Mouse (Mus musculus) heart, embryonic 14.5 days (tissue): ENCODE data around the gene Tnp2. TPM values are rescaled to one million over a fixed set of nuclear protein-coding genes. Genes with fewer than 3 reads are reported as not detected.
A peak's percentile ranks its signal among the peaks of the same experiment; 100 is the strongest.

Experiments
- ATAC-seq: fragments of 200-750 bp; cut with Nextera tagmentation; 2 replicates; pipeline ENCODE4 v1.8.0; 2017; ENCODE audit warnings: low read depth, moderate TSS enrichment; ENCODE audit not compliant: insufficient number of reproducible peaks, insufficient read depth, low FRiP score
- H3K27ac ChIP-seq, 2 experiments: fragments of 200-500 bp in 1 of 2; fragments of 300-500 bp in 1 of 2; sonication (generic) in 1 of 2; replicated peaks in 1 of 2; 2 replicates each; pipeline ENCODE4 v1.5.1; 2012 to 2014; ENCODE audit warnings: low read depth in 2 of 2, low read length in 2 of 2, control low read depth in 1 of 2, mild to moderate bottlenecking in 1 of 2, mixed read lengths in 1 of 2; ENCODE audit not compliant: control insufficient read depth in 1 of 2, insufficient read depth in 1 of 2
- H3K27me3 ChIP-seq: fragments of 300-500 bp; sonication (generic); 2 replicates; pipeline ENCODE4 v1.6.1; 2014; ENCODE audit warnings: mild to moderate bottlenecking, low read length, control low read depth; ENCODE audit not compliant: control insufficient read depth, insufficient read depth
- H3K36me3 ChIP-seq: fragments of 300-500 bp; sonication (generic); 2 replicates; pipeline ENCODE4 v1.6.1; 2014; ENCODE audit warnings: mild to moderate bottlenecking, control low read depth, low read length, mixed read lengths; ENCODE audit not compliant: control insufficient read depth, insufficient read depth
- H3K4me1 ChIP-seq, 2 experiments: fragments of 200-500 bp in 1 of 2; fragments of 300-500 bp in 1 of 2; sonication (generic) in 1 of 2; 2 replicates each; pipeline ENCODE4 v1.6.1; 2012 to 2014; ENCODE audit warnings: low read length in 2 of 2, control low read depth in 1 of 2, mixed read lengths in 1 of 2; ENCODE audit not compliant: control insufficient read depth in 2 of 2, insufficient read depth in 2 of 2
- H3K4me2 ChIP-seq: fragments of 300-500 bp; sonication (generic); 2 replicates; pipeline ENCODE4 v1.6.1; 2014; ENCODE audit warnings: mild to moderate bottlenecking, low read length
- H3K4me3 ChIP-seq, 2 experiments: fragments of 200-500 bp in 1 of 2; fragments of 300-500 bp in 1 of 2; sonication (generic) in 1 of 2; 2 replicates each; pipeline ENCODE4 v1.5.1; 2012 to 2014; ENCODE audit warnings: low read length in 2 of 2, mild to moderate bottlenecking in 2 of 2, control low read depth in 1 of 2, low read depth in 1 of 2, moderate library complexity in 1 of 2; ENCODE audit not compliant: control insufficient read depth in 1 of 2, insufficient read depth in 1 of 2
- H3K9ac ChIP-seq: fragments of 300-500 bp; sonication (generic); 2 replicates; pipeline ENCODE4 v1.6.1; 2014; ENCODE audit warnings: mild to moderate bottlenecking, low read length
- H3K9me3 ChIP-seq: fragments of 300-500 bp; sonication (generic); 2 replicates; pipeline ENCODE4 v1.6.1; 2016; ENCODE audit warnings: low read length, control low read depth; ENCODE audit not compliant: control insufficient read depth
- WGBS: fragments of 180-500 bp; shearing (Covaris S2); extraction: QIAGEN DNeasy Blood & Tissue Kit; methylation state at CpG from one replicate; pipeline ENCODE4 v1.1.7; 2014; 5-methylcytosine and 5-hydroxymethylcytosine counted together
- polyA plus RNA-seq: library from polyadenylated mRNA; unstranded; fragments of >200 nt; fragmentation: Nextera tagmentation; extraction: Ambion mirVana; gene quantifications from 2 replicates; pipeline ENCODE4 v1.2.1, GENCODE M21; 2014

Gene Tnp2
- polyA plus RNA-seq, 1 experiment from 2014 or later: not detected

DNA sequence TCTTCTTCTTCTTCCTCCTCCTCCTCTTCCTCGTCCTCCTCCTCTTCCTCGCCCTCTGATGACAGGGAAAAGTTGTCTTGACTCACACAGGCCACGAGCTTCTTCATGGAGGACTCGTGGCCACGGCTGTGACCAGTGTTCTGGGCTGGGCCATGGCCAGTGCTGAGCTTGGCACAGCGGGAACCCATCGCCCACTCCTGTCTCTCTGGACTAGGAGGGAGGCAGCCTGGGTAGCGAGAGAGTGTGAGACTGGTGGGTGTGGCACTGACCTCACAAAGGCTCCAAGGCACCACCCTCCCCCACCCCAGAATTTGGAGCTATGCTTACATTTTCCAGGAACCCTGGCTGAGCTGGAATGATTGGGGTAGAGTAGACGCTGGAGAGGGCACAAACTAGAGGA is 2.2 kb upstream of the Tnp2 start, which contains the start of gene Prm3:
Gene Prm3, minus strand, starts transcription at position 213 of the 400 bp plus-strand sequence.
- H3K36me3 ChIP-seq: no peaks in the 10 kb centered on the region
- whole genome bisulfite sequencing: 67% methylated on average over 9 of the region's 9 CpGs
- ATAC-seq: no peak
- no peaks in the 10 kb centered on the region for H3K9me3 ChIP-seq
- H3K4me3 ChIP-seq: no peak within 1 kb of the TSS
- no peak within 1 kb of the TSS for H3K4me2 ChIP-seq
- peaks cover 13 to 17% of the 10 kb centered on the region in 2 experiments for H3K4me1 ChIP-seq
- no peak within 1 kb of the TSS for H3K27ac ChIP-seq
- H3K9ac ChIP-seq: no peak within 1 kb of the TSS
- H3K27me3 ChIP-seq: peaks cover 7% of the 10 kb centered on the region; the same call in 1 of the 2 replicates

GRCm38 (mm10) chr16:10788866-10789265 is 406 bp upstream of the Tnp2 start:
- H3K27me3 ChIP-seq: no peaks in the 10 kb centered on the region
- 74% methylated on average over 4 of the region's 4 CpGs for WGBS
- no peak overlapping the region for H3K4me3 ChIP-seq
- no peak overlapping the region for H3K4me2 ChIP-seq
- H3K27ac ChIP-seq: no peak overlapping the region
- no peak for ATAC-seq
- H3K4me1 ChIP-seq: peaks cover 13 to 23% of the 10 kb centered on the region in 2 experiments
- no peak overlapping the region for H3K9ac ChIP-seq
- no peaks in the 10 kb centered on the region for H3K36me3 ChIP-seq
- no peaks in the 10 kb centered on the region for H3K9me3 ChIP-seq

DNA sequence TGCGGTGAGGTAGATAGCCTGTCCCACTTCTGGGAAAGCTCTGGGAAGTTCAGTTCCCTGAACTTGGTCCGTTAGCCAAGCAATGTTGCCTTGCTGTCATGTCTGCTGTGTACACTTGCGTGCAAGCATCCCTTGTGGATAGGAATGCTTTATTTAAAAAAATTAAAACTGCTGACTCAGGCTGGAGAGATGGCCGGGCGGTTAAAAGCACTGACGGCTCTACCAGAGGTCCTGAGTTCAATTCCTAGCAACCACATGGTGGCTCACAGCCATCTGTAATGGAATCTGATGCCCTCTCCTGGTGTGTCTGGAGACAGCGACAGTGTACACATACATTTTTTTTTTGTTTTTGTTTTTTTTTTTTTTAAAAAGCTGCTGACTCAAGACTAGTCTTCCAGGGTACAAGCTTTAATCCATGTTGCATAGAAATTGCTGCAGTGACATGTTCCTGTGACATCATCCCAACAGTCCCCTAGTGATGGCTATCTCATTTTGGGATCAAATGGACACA is 857 bp downstream of the Tnp2 start:
- ATAC-seq: no peak
- Histone ChIP-seq H3K27ac (no peak overlapping the region), H3K36me3 (no peaks in the 10 kb centered on the region), H3K4me1 (peaks cover 21 to 35% of the 10 kb centered on the region in 2 experiments), H3K9ac (no peak overlapping the region), H3K9me3 (no peaks in the 10 kb centered on the region), H3K27me3 (no peaks in the 10 kb centered on the region), H3K4me2 (no peak overlapping the region), H3K4me3 (no peak overlapping the region)
- 69% methylated on average over 7 of the region's 7 CpGs for WGBS

GRCm38 (mm10) chr16:10786782-10787547 is 1.5 kb downstream of the Tnp2 start:
- Histone ChIP-seq H3K27ac (peak overlapping the region; percentile 75 to 97), H3K4me3 (no peak overlapping the region), H3K4me1 (peaks cover 26 to 42% of the 10 kb centered on the region in 2 experiments), H3K27me3 (no peaks in the 10 kb centered on the region), H3K9ac (no peak overlapping the region), H3K36me3 (no peaks in the 10 kb centered on the region), H3K4me2 (0 out of 2 replicates have a peak overlapping the region, but pooled peaks have one; percentile 94), H3K9me3 (no peaks in the 10 kb centered on the region)
- 40% methylated on average over 4 of the region's 4 CpGs for WGBS
- ATAC-seq: no peak

DNA sequence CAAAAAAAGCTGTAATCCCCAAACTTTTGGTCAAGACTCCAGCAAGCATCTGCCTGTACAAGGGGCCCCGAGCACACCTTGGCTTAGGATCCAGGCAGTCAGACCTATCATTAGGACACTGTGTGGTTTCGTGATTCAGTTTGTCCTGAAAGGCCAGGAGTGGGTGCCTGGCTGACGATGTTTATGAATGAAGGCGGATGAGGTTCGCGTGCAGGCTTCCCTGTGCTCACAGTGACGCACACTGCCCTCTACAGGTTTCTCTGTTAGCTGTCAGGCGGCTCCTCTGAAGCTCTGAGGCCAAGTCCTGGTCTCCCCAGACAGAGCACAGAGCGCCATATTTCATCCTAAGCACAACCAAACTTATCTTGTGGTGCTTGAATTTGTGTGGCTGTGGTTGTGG is 2.2 kb downstream of the Tnp2 start:
- WGBS: 3% methylated on average over 9 of the region's 9 CpGs
- Histone ChIP-seq H3K27ac (peak overlapping the region; percentile 95 to 97), H3K4me2 (peak overlapping the region; percentile 94), H3K9me3 (no peaks in the 10 kb centered on the region), H3K36me3 (no peaks in the 10 kb centered on the region), H3K9ac (peak overlapping the region; percentile 89), H3K4me3 (peak overlapping the region; percentile 81 to 86), H3K27me3 (no peaks in the 10 kb centered on the region), H3K4me1 (peaks cover 29 to 49% of the 10 kb centered on the region in 2 experiments)
- ATAC-seq: 0 out of 2 replicates have a peak, but pooled peaks have one; percentile 18

DNA sequence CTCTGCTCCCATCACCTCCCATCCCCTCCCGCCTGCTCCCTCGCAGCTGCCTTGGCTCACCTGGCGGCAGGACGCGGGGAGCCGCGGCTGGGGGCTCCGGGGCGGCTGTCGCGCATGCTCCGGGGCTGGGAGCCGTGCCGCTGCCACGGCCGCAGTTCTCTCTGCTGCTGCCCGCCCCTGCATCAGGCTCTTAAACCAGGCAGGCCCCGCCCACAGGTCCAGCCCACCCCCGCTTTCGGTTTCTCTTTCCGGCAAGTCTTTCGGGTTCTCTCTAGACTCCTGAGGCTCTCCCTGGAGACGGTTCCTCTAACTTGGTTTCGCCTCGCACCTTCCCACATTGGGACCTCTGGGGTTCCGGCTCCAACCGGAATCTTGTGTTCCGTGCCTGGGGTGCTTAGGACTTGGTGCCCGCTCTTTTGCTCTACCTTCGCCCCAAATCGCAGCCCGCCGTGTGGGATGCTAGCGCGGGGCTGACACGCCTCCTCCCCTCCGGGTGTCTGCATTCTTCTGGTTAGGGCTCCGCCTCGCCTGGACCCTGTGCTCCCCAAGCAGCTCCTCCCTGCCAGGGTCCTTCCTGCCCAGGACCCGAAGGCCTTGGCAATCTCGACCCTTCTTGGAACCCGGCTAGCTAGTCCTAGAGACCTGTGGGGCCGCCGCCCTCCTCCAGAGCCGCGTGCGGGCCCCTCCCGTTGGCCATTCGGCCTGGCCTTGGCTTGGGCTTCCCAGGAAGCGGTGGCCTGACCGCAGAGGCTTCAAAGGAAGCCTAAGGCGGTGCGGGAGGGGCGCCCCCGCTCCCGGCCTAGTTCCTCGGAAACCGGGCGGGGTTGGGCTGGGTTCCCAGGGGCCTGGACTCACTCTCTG is 2.9 kb downstream of the Tnp2 start, which contains the start of gene Socs1:
Gene Socs1, minus strand, starts transcription at position 166 of the 861 bp plus-strand sequence.
- no peaks in the 10 kb centered on the region for H3K27me3 ChIP-seq
- peak within 1 kb of the TSS; percentile 94 for H3K4me2 ChIP-seq
- H3K4me3 ChIP-seq: peak within 1 kb of the TSS; percentile 81 to 86
- H3K27ac ChIP-seq: peak within 1 kb of the TSS; percentile 95 to 97
- H3K9ac ChIP-seq: peak within 1 kb of the TSS; percentile 89
- ATAC-seq: peak; percentile 83
- no peaks in the 10 kb centered on the region for H3K9me3 ChIP-seq
- WGBS: under 1% methylated on average over 49 of the region's 59 CpGs
- no peaks in the 10 kb centered on the region for H3K36me3 ChIP-seq
- peaks cover 33 to 56% of the 10 kb centered on the region in 2 experiments for H3K4me1 ChIP-seq

DNA sequence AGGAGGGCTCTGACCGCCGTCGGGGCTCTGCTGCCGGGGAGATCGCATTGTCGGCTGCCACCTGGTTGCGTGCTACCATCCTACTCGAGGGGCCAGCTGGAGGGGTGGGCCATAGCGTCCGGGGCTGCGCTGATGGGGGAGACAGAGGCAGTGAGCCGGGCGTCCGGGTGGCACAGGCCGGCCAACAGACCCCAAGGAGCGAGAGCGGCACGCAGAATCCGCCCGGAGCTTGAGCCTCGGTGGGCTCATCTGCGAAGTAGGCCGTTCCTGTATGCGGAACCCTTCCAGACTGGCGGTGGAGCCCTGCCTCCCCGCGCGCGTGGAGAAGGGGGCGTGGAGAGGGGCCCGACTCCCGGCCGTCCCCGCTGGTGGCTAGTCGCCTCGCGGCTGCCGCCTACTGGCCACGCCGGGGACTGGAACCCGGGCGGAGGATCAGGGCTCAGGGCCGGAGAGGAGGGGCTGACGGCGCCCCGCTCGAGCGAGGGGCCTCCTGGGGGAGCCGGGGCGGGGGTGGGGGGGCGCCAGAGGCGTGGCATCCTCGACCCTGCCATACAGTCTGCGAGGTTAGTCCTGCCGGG is 3.6 kb downstream of the Tnp2 start:
- Histone ChIP-seq H3K4me2 (peak overlapping the region; percentile 94), H3K9ac (peak overlapping the region; percentile 89), H3K4me3 (peak overlapping the region; percentile 81 to 86), H3K9me3 (no peaks in the 10 kb centered on the region), H3K27ac (peak overlapping the region; percentile 90 to 97), H3K4me1 (peaks cover 33 to 56% of the 10 kb centered on the region in 2 experiments), H3K27me3 (no peaks in the 10 kb centered on the region), H3K36me3 (no peaks in the 10 kb centered on the region)
- under 1% methylated on average over 52 of the region's 55 CpGs for WGBS
- ATAC-seq: peak; percentile 78
